Mouse (Mus musculus) E14TG2a.4 (cell line): ENCODE data around the gene Tln2.

Experiments used
- CTCF ChIP-seq: conservative IDR thresholded peaks from 2 replicates; pipeline ENCODE4 v1.5.1; 2014; ENCODE audit warnings: low read length
- NANOG ChIP-seq: IDR thresholded peaks from 2 replicates; pipeline ENCODE4 v1.6.1; 2014; ENCODE audit warnings: borderline replicate concordance, low read length, mixed read lengths

DNA sequence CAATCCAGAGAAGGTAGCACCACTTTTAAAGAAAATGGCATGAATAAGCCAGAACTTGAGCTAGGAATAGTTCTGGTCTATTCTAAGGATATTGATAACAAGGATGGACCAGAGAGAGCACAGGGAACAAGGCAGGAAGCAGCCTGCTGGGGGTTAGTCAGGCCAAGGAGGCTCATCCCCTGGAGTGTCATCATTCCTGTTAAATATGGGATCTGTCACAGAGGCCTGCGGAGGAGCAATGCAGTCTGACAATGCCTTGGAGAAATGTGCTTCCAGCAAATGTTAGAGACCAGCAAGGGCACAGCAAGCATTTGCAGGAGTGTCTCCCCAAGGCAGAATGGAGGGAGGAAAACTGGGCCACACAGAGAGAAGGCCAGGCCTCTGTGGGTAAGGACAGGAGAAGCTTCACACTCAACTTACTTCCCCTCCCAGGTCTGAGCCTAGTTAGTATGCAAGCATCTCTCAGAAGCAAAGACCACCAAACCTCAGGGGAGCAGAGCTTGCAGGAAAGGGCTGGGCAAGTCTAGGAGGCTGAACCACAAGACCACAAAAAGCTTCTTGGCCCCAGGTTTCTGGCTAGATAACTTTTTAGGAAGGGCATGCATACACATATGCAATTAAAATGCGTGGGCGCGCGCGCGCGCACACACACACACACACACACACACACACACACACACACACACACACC lies 9.5 kb downstream of the Tln2 start:
- no peak for TF ChIP-seq CTCF
- TF ChIP-seq NANOG: no peak
